Mouse (Mus musculus) retina, postnatal 1 day (tissue): Measurements from ENCODE around the gene Wfs1.
A peak's percentile ranks its signal among the peaks of the same experiment; 100 is the strongest.
"Not testable (repeated sequence)": the region's sequence is repeated elsewhere in the genome, so short reads cannot be mapped to it uniquely, and the experiment has no call there.

Source experiments
- DNase-seq: peaks from one replicate; pipeline ENCODE4 v3.0.0-alpha.2; 2012

Wfs1 gene

DNA sequence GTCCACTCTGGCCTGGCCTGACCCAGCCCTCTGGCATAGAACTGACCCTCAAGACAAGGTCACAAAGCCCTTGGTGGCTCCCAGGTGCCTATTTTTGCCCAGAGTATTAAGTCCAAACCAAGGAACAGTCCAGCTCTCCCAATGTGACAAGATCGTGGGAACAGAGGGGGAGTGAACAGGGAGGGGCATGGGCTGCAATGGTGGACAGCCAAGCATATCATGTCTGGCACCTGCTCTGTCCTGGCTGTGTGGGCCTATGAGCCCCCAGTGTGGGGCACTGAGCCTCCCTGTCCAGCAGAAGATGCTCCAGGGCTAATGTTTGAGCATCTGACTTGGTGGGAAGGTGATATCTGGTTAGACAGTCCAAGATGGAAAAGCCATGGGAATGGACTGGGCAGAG, 2.4 kb downstream of the Wfs1 start:
- no peak for DNase-seq

DNA sequence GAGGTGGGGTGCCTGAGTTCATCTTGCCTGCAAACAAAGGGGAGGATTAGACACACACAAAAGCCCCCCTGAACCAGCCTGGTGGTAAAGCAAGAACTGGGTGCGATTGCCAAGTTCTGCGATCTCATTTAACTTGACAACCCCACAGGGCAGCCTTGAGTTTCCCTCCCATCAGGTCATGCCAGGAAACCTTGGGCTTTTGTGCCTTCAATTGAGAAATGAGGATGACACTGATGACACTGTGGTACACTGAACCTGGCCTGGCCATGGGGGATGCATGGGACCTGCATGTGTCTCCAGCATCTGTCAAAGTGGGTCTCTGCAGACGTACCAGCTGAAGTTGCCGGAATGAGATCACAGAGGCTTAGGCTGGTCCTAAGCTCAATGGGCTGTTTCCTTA, 6.7 kb downstream of the Wfs1 start:
- DNase-seq = peak; percentile 56

DNA sequence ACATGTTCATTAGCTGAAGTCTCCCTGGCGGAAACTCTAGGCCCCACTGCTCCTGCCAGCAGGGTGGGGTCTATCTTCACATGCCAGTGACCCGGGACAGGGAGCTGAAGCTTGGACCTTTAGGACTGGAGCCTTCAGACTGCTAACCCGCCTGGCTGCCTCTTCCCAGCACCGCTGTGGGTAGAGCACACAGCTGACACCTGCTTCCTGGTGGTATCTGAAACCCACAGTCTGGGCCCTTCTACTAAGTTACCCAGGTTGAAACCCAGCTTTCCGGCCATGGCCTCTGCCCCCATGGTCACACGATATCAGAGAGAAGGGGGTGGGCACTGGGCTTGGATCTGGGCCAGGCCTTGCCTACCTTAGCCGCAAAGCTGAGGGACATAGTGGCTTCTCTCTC, 9.4 kb downstream of the Wfs1 start:
- no peak for DNase-seq

DNA sequence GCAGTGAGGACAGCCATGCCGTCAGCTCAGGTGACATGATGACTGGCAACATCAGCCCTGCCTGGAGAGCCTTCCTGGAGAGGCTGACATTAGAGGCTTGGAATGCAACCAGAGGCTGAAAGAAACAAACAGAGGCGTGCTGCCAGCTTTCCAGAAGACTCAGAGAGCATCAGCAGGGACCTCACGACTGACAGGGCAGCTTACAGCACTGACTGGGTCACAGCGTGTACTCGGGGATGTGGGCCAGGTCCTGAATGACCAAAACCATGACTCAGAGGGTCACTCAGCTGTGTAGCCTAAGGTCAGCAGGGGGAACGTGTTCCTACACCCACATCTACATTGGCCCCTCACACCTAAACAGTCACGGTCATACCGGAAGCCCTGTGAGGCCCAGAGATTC, 10.0 kb downstream of the Wfs1 start:
- DNase-seq = no peak

DNA sequence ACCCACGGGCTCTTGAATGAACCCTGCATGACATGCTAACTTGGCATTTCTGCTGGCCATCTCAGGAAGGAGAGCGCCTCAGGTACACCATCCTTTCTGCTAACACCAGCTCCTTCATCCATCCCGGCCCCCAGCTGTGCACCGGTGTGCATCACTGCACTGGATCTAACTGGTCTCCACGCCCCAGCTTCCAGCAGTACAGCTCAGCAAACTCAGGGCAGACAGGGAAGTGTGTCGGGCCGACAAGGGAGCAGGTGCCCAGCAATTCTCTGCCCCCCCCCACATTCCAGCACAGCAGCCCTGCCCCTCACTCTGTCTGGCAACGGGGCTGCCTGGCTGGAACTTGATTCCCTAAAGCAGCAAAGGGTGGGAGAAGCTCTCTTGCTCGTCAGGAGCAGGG, 11.2 kb downstream of the Wfs1 start:
- DNase-seq = no peak

DNA sequence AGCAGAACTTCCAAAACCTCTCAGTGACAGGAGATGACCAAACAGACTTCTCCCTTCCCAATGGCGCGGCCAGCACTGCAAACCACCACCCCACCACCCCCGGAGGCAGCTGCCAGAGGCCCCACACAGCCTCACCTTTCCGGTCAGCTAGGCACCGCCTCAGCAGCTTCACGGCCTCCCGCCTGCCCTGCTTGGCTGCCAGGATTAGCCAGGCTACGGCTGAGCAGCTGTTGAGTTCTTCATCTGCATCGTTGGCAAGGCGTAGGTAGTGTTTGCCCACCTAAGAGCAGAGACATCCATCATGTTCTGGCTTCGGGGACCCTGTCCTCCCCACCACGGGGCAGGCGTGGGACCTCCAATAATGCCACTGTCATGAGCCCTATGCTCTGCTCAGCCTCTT, 13.7 kb downstream of the Wfs1 start:
- DNase-seq = no peak

DNA sequence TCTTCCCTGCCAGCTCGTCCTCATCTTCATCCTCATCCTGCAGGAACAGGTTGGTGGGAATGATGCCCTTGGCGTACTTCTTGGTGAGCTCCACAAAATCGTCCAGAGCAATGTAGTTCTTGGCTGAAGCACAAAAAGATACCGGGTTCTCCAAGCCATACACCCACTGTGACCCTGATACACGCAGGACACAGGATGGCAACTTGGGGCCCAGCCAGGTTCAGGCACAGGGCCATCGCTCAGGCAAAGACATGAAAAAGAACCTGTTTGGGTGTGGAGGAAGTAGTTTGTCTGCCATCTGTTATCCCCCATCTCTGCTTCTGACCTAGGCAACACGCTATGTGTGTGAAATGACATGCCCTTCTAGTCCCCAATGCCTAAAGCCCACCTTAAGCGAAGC, 17.4 kb downstream of the Wfs1 start:
- DNase-seq = no peak

DNA sequence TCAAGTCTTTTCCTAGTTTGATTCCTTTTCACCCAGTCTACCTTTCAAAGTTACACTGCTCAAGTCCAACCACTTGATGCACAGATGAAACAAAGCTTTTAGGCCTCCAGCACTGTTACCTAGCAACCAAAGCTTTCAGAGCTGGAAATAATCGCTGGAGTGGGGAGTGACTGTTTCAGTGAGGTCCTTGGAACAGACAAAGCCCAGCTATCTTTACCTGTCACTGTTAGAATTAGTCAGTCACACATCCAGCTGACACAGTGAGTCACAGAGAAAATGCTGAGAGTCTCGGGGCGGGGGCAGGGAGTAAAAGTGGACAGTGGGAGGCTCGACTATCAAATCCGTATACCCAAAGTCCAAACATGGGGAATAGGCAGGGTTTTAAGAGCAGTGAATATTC, 28.5 kb downstream of the Wfs1 start:
- DNase-seq = peak; percentile 84

DNA sequence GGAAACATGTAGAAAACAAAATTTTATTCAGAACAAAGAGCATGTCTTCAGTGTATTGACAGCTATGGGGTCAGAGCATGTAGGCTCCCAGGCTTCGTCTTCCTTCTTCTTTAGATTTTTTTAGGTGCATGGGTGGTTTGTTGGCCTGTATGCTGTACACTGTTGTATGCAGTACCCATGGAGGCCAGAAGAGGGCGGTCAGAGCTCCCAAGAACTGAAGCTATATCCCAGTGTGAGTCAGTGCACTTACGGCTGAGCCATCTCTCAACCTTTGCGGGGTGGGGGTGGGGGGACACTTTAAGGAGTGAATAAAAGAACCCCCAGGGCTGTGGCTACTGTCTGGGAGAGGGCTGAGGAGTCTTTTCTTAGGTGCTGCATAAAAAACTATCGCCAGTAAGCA, 30.2 kb downstream of the Wfs1 start:
- peak; percentile 81 for DNase-seq

DNA sequence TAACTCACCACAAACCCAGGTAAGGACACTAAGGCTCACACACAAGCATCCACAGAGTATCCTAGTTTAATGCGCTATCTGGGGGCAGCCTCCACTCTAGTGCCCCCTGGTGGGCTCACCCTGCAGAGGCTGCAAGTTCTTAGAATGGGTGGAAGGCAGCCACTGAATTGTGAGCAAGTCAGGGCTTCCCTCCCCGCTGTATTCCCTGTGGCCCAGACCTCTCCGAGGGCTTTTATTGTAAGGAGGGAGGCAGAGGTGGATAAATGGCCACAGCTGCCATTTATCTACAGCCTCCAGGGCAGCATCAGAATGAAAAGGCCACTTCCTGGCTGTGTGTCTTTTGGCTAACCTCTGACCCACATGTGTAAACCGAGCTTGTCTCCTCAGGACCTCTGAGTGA, 33.6 kb downstream of the Wfs1 start:
- peak; percentile 45 for DNase-seq

DNA sequence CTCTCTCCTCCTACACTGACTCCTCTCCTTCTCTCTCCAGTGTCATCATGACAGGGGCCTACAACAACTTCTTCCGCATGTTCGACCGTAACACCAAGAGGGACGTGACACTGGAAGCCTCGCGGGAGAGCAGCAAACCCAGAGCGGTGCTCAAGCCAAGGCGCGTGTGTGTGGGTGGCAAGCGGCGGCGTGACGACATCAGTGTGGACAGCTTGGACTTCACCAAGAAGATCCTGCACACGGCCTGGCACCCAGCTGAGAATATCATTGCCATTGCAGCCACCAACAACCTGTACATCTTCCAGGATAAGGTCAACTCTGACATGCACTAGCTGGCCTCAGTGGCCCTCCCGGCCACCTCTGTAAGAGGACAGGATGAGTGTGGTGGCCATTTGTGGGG, 36.7 kb downstream of the Wfs1 start:
- DNase-seq = peak; percentile 28

DNA sequence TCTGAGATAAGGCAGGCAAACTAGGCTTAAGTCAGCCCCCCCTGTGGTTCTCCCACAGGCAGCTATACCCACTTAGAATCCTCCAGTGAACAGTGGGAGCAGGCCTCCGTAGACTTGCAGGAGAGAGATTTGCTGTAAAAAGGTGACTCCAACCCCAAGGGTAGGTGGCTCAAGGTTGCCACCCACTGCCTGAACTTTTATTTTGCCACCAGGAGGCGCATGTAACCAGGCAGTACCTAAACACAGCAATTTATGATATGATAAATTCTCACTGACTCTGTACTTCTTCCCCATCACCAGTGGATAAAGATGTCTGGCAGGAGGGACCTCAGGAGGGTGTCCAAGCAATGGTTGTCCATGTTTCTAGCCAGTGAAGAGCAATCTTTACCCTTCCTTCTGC, 38.1 kb downstream of the Wfs1 start:
- peak; percentile 32 for DNase-seq

DNA sequence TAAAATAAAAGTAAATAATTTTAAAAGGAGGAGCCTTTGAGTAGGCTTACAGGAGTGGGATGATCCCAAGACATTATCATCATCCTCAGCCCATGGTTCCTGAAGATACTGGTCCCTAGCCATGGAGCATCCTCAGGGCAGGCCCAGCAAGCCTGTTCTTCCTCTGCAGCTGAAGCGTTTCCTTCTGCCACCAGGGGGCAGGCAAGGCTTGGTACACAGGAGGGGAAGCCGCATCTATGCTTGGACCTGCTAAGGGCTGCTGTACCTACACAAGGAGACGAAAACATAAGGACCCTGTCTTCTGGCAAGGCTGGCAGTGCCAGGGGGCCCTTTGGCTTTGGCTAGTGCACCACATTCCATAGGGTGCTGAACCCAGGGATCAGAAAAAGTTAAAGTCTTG, 40.2 kb downstream of the Wfs1 start:
- peak; percentile 80 for DNase-seq

DNA sequence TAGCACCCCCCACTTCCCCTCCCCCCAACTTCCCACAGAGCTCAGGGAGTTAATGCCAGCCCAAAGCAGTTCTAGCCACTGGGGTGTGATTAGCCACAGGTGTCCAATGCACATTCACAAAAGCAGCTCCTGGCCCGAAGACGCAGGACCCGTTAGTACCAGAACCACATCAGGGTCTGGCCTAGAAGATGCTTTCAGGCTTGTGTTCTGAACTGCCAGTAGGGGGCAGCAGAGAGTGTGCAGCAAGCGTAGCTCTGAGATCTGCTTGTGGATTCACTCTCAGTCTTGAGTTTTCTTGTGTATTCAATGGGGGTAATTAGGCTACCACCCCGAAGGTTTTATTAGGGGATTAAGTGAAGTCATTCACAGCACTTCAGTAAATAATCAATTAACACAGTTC, 42.6 kb downstream of the Wfs1 start:
- DNase-seq = peak; percentile 81

DNA sequence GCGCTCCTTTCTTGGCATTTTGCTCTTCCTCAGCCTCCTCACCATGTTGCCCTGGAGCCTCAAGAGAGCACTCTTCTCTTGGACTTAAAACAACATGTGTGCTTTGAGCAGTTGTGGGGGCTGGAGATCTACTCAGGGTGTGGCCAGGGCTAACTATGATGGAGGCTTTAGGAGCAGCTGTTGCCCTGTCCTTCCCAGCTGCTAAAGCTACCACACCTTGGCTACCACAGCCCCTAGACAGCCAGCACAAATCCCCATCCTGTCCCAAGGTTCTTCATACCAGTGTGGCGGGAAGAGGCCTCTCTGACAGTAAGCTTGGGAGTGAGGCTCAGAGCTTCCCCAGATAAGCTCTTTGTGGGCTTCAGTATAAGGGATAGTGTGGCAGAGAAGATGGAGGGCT, 43.3 kb downstream of the Wfs1 start:
- DNase-seq = no peak

DNA sequence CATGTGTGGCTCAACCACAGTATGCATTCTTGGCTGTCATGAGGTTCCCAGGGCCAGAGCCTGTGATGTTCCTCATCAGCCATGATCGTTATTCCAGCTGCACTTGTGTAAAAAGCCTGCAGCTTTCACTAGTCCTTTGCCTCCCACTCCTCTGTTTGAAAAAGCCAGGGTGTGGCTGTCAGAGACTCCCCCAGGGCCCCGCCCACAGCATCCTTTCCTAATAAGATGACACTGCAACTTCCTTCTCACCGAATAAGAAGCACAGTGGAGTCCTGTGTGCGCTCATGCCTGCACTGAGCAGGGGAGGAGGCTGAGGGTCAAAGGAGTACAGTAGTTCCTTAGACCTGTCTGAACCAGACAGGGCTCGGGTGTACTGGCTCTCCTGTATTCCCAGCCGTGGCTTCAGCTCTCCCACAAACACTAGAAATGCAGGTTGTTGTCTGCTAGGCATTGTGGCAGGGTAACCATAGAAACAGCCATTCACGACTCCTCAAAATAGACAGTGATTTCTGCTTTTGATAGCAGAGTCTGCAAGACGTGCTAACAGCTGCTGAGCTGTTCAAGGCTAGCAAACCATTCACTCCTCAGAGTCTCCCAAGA, 43.8 kb downstream of the Wfs1 start:
- DNase-seq = peak; percentile 27

DNA sequence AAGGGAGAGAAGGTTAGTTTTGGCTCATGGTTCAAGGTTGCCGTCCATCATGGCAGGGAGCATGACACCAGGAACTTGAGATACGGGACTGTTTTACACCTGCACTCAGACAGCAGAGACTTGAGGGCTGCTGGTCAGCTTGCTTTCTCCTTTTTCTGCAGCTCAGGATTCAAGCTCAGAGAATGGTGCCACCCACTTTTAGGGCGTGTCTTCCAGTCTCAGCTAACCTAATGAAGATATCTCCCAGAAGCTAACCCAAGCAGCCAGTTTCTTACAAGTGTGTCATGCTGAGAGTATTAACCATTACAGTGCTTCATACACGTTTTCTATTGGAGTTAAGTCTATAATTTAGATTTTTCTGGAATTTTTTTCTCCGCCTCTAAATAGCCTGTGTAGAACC, 44.5 kb downstream of the Wfs1 start:
- no peak for DNase-seq

DNA sequence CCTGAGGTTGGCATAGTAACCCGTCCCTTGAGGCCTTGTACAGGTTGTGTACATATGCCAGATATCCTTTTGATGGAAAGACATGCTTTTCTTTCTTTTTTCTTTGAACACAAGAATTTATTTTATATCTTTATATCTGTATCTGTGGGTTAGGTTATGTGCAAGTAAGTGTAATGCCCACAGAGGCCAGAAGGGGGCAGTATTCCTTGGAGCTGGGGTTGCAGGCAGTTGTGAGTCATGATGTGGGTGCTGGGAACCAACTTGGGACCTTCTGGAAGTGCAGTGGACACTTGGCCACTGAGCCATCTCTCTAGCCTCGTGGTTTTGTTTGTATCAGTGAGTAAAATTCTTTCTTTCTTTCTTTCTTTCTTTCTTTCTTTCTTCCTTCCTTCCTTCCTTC, 46.6 kb downstream of the Wfs1 start:
- DNase-seq = no peak

DNA sequence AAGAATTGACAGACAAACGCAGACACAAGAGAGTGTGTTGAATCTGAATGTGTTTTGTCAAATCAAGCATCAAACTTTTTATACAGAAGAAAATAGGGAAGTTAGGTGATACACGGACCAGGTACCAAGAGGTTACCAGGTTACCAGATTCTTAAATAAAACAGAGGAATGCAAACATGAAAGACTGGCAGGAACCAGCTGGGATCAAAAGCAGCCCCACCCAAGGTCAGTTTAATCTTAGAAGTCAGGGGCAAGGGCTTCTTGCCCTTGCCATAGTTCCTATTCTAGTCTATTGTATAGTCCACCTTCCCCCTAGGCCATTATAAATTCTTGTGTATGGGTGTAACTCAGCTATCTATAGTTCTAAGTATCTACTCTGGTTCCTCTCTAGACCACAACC, 50.0 kb downstream of the Wfs1 start:
- DNase-seq = not testable (repeated sequence)

DNA sequence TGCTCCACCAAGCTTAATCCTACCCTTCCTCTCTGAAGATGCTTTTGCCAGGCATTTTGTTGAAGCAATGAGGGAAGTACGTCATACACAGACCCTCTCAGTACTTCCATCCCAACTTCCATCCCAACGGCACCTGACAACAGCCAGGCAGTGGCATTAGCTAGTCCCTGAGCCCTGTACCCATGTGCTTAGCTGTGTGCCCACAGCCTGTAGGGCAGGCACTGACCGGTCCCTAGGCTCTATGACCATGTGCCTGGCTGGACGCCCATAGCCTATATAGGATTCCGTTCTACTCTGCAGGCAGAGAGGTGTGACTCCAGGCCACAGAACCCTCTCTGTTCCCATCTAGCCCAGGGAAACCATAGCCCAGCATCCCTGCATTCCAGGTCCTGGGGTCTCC, 51.0 kb downstream of the Wfs1 start:
- no peak for DNase-seq

DNA sequence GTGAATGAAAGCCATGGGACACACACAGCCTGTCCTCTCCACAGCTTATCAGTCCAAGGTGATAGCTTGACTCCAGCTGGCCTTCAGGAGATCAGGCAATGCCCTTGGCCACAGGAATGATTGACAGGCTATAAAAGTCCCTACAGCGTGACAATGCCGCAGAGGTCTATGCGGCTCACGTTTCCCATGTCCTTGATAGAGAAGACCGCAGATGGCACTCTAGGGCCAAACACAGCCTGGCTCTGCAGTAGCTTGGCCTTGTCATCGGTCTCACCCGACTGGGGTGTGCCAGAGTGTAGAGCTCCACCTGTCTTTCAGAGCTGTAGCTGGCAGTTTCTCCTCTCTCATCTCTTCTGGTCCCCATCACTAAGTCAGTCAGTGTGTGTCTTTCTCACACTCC, 52.5 kb downstream of the Wfs1 start:
- no peak for DNase-seq

DNA sequence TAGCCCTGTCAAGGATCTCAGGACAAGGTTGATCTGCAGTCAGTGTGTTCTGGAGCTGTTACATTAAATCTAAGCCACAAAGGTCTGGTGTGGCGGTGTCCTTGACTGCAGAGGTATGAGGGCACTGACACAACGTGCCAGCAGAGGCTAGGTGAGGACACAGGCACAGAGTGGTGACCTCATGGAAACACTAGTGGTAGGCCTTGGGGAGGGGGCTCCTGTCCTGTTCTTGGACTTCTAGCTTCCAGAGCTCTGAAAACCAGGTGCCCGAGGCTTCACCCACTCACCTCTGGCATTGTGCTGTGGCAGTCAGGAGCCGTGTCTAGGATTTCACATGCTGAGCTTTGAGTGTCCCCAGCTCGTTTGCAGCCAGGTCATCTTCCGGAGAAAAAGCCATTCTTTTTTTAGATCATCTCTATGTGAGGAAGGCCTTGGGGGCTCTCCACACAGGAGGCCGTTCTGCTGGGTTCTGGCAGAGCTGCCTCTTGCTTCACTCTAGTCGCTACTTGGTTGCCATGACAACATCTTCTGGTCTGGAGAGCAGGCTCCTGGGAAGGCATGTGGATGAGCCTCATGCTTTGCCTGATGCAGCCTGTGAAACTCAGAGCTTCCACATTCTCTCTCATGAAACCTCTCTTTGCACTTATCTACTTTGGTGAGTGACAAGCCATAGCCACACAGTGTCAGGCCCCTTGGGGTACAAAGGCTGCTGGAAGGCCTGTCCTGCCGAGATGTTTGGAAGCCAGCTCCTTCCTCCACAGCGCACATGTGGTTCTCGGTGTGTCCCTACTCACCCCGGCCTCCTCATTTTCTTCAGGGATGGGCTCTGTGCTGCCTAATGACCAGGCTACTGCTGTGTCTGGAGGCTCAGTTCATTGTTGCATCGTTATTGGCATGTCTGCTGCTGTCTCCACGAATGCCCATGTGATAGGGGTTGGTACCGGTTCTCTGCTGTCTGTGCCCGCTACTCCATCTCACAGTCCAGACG, 53.2 kb downstream of the Wfs1 start:
- DNase-seq = peak; percentile 79

DNA sequence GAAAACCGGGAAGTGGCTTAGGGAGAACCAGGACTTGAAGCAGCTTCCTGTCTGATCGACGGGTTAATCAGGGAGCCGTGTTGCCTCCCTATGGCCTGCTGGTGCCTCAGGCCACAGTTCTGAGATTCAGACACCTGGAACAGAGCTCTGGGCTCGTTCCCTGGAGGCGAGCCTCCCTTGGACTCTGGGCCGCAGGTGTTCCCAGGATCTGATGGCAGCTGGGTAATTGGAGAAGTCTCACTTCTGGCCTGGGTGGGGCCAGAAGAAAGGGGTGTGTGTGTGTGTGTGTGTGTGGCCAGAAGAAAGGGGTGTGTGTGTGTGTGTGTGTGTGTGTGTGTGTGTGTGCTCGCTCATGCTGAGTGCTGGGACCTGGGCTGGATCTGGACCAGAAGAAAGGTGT, 55.6 kb downstream of the Wfs1 start:
- DNase-seq = no peak

DNA sequence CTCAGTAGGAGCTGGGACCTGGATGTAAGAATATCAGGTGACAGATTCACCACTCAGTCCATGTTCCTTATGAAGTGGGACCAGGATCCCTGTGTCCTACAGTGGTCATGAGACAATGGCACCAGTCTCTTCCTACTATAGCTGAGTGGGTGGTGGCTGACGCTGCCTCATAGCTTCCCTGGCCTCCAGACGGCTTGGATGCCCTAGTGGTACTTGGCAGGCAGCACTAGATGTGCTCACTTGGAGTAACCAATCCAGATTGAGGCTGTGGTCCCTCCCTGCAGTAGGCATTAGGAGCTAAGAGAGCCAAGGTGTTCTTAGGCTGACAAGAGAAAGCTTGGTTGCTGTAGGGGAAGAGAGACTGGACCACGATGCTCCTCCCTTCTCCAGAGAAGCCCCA, 59.6 kb downstream of the Wfs1 start:
- no peak for DNase-seq

DNA sequence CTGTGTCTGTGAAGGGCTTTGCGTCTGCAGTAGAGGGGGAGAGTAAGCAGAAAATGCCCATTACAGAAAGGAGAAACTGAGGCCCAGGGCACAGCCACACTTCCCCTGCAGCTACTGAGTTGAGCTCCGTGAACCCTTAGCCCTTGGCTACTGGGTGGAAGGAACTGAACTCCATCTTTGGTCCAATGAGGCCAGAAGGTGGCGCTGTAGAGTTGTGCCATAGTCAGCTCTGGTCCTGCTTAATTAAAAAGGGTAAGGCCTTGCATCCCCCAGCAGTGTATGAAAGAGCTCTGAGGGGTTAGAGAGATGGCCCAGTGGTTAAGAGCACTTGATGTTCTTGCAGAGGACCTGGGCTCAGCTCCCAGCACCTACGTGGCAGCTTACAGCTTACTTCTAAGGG, 60.3 kb downstream of the Wfs1 start:
- peak; percentile 59 for DNase-seq
